In the genomic region with DNA sequence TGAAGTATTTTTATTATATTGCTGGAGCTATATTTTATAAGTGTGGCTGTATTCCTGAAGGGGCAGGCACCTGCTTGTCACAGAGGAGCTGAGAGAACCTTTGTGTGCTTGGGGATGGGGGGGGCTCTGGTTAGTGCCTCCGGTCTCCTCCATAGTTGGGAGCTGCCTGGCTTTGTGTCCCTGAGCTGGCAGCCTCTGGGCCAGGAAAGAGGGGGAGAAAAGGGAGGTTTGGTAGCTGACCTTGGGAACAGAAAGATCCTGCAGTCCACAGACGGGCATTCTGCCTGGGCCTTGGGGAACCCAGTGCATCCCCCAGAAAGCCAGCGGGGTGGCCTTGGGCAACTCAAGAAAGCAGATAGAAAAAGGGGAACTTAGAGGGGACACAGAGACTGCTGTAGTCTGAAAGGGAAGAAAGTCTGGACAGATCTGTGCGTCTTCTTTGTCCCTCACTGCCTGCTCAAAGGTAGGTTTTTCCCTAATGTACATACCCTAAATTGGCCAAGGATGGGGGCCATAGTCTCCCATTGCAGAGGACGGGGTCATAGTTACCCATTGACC, we compare ENCODE assay signal across 11 mouse cellular contexts. TPM values are rescaled to one million over a fixed set of nuclear protein-coding genes. Genes with fewer than 3 reads are reported as not detected.
DNase-seq lines count a peak whose midpoint lies in the region; ATAC-seq lines count a peak whose summit lies in the region.
"Had no signal": no experiment of that assay in that cellular context is flagged by ENCODE, and none has a peak within 500 bp of the region (broad histone marks: within the 10 kb centered on the region; RNA-seq: fewer than 3 reads in every experiment).

No protein-coding gene starts in this region.

- H3K9me3 ChIP-seq in liver, embryonic 16.5 days (replicated peaks; ENCODE audit: control insufficient read depth, low read length), result no peaks in the 10 kb centered on the region

- H3K4me2 ChIP-seq in liver, embryonic 16.5 days (ENCODE audit: low read depth, low read length), result no peak overlapping the region

- peaks cover 3% of the 10 kb centered on the region; the same call in 1 of the 2 replicates for H3K36me3 ChIP-seq in liver, embryonic 16.5 days (ENCODE audit: control insufficient read depth, insufficient read depth)

- H3K27ac ChIP-seq in liver, embryonic 16.5 days (ENCODE audit: low read length), result no peak overlapping the region
- H3K27ac ChIP-seq: kidney, postnatal 0 days; macrophage had no signal

- no peak overlapping the region for H3K4me3 ChIP-seq in liver, embryonic 16.5 days (ENCODE audit: low read depth, low read length)
- H3K4me3 ChIP-seq: erythroblast, embryonic 14.5 days had no signal

- peak; percentile 81 to 88 for DNase-seq in adrenal gland, adult (ENCODE audit: inconsistent age in 2 of 2, low spot score in 1 of 2)
- no peak for DNase-seq in adrenal gland, adult 18-20 months (ENCODE audit: low spot score in 2 of 2)
- DNase-seq in right cerebral cortex, adult 18-20 months, result peak; percentile 37
- DNase-seq in right cerebral cortex, postnatal 25 days, result no peak
- DNase-seq in testis, postnatal 10 days (ENCODE audit: low spot score), result peak; percentile 71
- no peak for DNase-seq in urinary bladder, adult 18-20 months (ENCODE audit: low spot score in 2 of 2)
- DNase-seq in kidney, postnatal 25 days, result no peak

- H3K4me1 ChIP-seq in liver, embryonic 16.5 days (ENCODE audit: control insufficient read depth, low read depth, low read length), result peaks cover 73% of the 10 kb centered on the region

- WGBS in liver, embryonic 16.5 days (ENCODE audit: insufficient replicate concordance), result 54% methylated on average over 5 of the region's 5 CpGs

- H3K9ac ChIP-seq in liver, embryonic 16.5 days (ENCODE audit: low read depth, low read length), result peak overlapping the region; percentile 16; the same call in 1 of the 2 replicates

- ATAC-seq in liver, embryonic 16.5 days (ENCODE audit: low read depth), result no peak

- no peaks in the 10 kb centered on the region for H3K27me3 ChIP-seq in liver, embryonic 16.5 days (ENCODE audit: control insufficient read depth, insufficient read depth, low read depth, low read length)

RNA-seq across cellular contexts. Expression of gene Adgrg1, which starts 20.9 kb away (rescaled TPM):
- total RNA-seq in adrenal gland, adult 18-20 months (2021), result 10 to 100 TPM; 24.1 to 43.3 TPM
- polyA plus RNA-seq in liver, embryonic 16.5 days (2015; fragmentation: Nextera tagmentation; extraction: Ambion mirVana), result 45.0 and 50.6 TPM in 2 replicates

RNA-seq across cellular contexts. Expression of gene Adgrg3, which starts 22.1 kb away (rescaled TPM):
- total RNA-seq in adrenal gland, adult 18-20 months (2021), result 1 to 10 TPM; 2.1 to 2.2 TPM
- polyA plus RNA-seq in liver, embryonic 16.5 days (2015; fragmentation: Nextera tagmentation; extraction: Ambion mirVana), result 8.3 and 9.1 TPM in 2 replicates

RNA-seq across cellular contexts. Expression of gene Drc7, which starts 59.5 kb away (rescaled TPM):
- not detected for total RNA-seq in adrenal gland, adult 18-20 months (2021)
- polyA plus RNA-seq in liver, embryonic 16.5 days (2015; fragmentation: Nextera tagmentation; extraction: Ambion mirVana), result 0.44 and 0.50 TPM in 2 replicates
- polyA plus RNA-seq: erythroblast, embryonic 14.5 days; kidney, postnatal 0 days; macrophage had no signal

Comparison
In these comparisons a context has a peak if more than half of its experiments do, and no peak if none do; other contexts are left out.
1. DNase-seq: peak in adrenal gland, adult (2 of 2), right cerebral cortex, adult 18-20 months (single experiment) and testis, postnatal 10 days (single experiment); none in adrenal gland, adult 18-20 months (0 of 2), right cerebral cortex, postnatal 25 days (single experiment), urinary bladder, adult 18-20 months (0 of 2) and kidney, postnatal 25 days (0 of 2).